Mouse (Mus musculus) liver, embryonic 13.5 days (tissue): ENCODE measurements around the gene Rhd. TPM values are rescaled to one million over a fixed set of nuclear protein-coding genes. Genes with fewer than 3 reads are reported as not detected.
A peak's percentile ranks its signal among the peaks of the same experiment; 100 is the strongest.

Source experiments
- ATAC-seq: fragments of 200-750 bp; cut with Nextera tagmentation; 2 replicates; pipeline ENCODE4 v1.8.0; 2017; ENCODE audit warnings: low read depth, mild to moderate bottlenecking, moderate number of reproducible peaks, moderate library complexity
- DNase-seq: peaks from one replicate; pipeline ENCODE4 v3.0.0; 2022
- H3K27ac ChIP-seq: fragments of 300-500 bp; sonication (generic); 2 replicates; pipeline ENCODE4 v1.5.1; 2015; ENCODE audit warnings: moderate library complexity, mild to moderate bottlenecking, inconsistent platforms
- H3K27me3 ChIP-seq: fragments of 300-500 bp; sonication (generic); 2 replicates; pipeline ENCODE4 v1.6.1; 2015; ENCODE audit warnings: mild to moderate bottlenecking, inconsistent platforms
- H3K36me3 ChIP-seq: fragments of 300-500 bp; sonication (generic); 2 replicates; pipeline ENCODE4 v1.6.1; 2015; ENCODE audit warnings: mild to moderate bottlenecking, inconsistent platforms
- H3K4me1 ChIP-seq: fragments of 300-500 bp; sonication (generic); replicated peaks from 2 replicates; pipeline ENCODE4 v1.6.1; 2015; ENCODE audit warnings: inconsistent platforms
- H3K4me2 ChIP-seq: fragments of 300-500 bp; sonication (generic); 2 replicates; pipeline ENCODE4 v1.6.1; 2015; ENCODE audit warnings: inconsistent platforms, mild to moderate bottlenecking, moderate library complexity
- H3K4me3 ChIP-seq: fragments of 300-500 bp; sonication (generic); replicated peaks from 2 replicates; pipeline ENCODE4 v1.5.1; 2015; ENCODE audit warnings: mild to moderate bottlenecking, inconsistent platforms
- H3K9ac ChIP-seq: fragments of 300-500 bp; sonication (generic); 2 replicates; pipeline ENCODE4 v1.6.1; 2015; ENCODE audit warnings: mild to moderate bottlenecking, inconsistent platforms
- H3K9me3 ChIP-seq: fragments of 300-500 bp; sonication (generic); replicated peaks from 2 replicates; pipeline ENCODE4 v1.6.1; 2016; ENCODE audit warnings: inconsistent platforms
- WGBS: fragments of 180-500 bp; shearing (Covaris S2); methylation state at CpG from one replicate; pipeline ENCODE4 v1.1.7; 2015; ENCODE audit not compliant: insufficient replicate concordance; 5-methylcytosine and 5-hydroxymethylcytosine counted together
- polyA plus RNA-seq: library from polyadenylated mRNA; unstranded; fragments of >200 nt; fragmentation: Nextera tagmentation; extraction: Ambion mirVana; gene quantifications from 2 replicates; pipeline ENCODE4 v1.2.1, GENCODE M21; 2015

Rhd gene
- polyA plus RNA-seq, 1 experiment from 2014 or later = 545 TPM

GRCm38 (mm10) chr4:134921703-134922102, 57.4 kb downstream of the Rhd start:
- ATAC-seq (no peak), DNase-seq (no peak)
- Histone ChIP-seq H3K36me3 (peaks cover 28% of the 10 kb centered on the region), H3K4me3 (no peak overlapping the region), H3K27me3 (no peaks in the 10 kb centered on the region), H3K9me3 (no peaks in the 10 kb centered on the region), H3K4me1 (peaks cover 66% of the 10 kb centered on the region), H3K27ac (0 out of 2 replicates have a peak overlapping the region, but pooled peaks have one; percentile 0), H3K4me2 (no peak overlapping the region), H3K9ac (no peak overlapping the region; the same call in 1 of the 2 replicates)
- 90% methylated on average over 4 of the region's 4 CpGs for WGBS

GRCm38 (mm10) chr4:134922111-134922924, 58.0 kb downstream of the Rhd start:
- WGBS = 52% methylated on average over 10 of the region's 10 CpGs
- DNase-seq = no peak

GRCm38 (mm10) chr4:134922925-134923244, 58.5 kb downstream of the Rhd start:
- Histone ChIP-seq H3K27ac (peak overlapping the region; percentile 90), H3K27me3 (no peaks in the 10 kb centered on the region), H3K9ac (peak overlapping the region; percentile 79), H3K4me2 (peak overlapping the region; percentile 76), H3K4me3 (peak overlapping the region; percentile 92), H3K36me3 (peaks cover 40% of the 10 kb centered on the region), H3K9me3 (no peaks in the 10 kb centered on the region), H3K4me1 (peaks cover 64% of the 10 kb centered on the region)
- ATAC-seq (peak; percentile 30; the same call in 1 of the 2 replicates), DNase-seq (peak; percentile 45)
- 0% methylated on average over 13 of the region's 13 CpGs for WGBS

More at GRCm38 (mm10) chr4:134922111-134922924, 58.0 kb downstream of the Rhd start:
- peak overlapping the region; percentile 76 for H3K4me2 ChIP-seq
- no peak for ATAC-seq
- H3K4me1 ChIP-seq = peaks cover 64% of the 10 kb centered on the region
- H3K27me3 ChIP-seq = no peaks in the 10 kb centered on the region
- H3K36me3 ChIP-seq = peaks cover 34% of the 10 kb centered on the region
- no peaks in the 10 kb centered on the region for H3K9me3 ChIP-seq
- H3K27ac ChIP-seq = peak overlapping the region; percentile 90
- H3K4me3 ChIP-seq = peak overlapping the region; percentile 92
- H3K9ac ChIP-seq = peak overlapping the region; percentile 79

GRCm38 (mm10) chr4:134923258-134924018, 59.1 kb downstream of the Rhd start, which contains the start of gene Rsrp1:
Gene Rsrp1, plus strand, starts transcription at chr4:134923592.
- Histone ChIP-seq H3K27me3 (no peaks in the 10 kb centered on the region), H3K4me1 (peaks cover 64% of the 10 kb centered on the region), H3K27ac (peak within 1 kb of the TSS; percentile 98), H3K9me3 (no peaks in the 10 kb centered on the region), H3K9ac (peak within 1 kb of the TSS; percentile 100), H3K4me3 (peak within 1 kb of the TSS; percentile 92), H3K36me3 (peaks cover 45% of the 10 kb centered on the region), H3K4me2 (peak within 1 kb of the TSS; percentile 77)
- DNase-seq (peak; percentile 96), ATAC-seq (peak; percentile 84)
- WGBS = under 1% methylated on average over 64 of the region's 64 CpGs

GRCm38 (mm10) chr4:134924019-134924741, 59.8 kb downstream of the Rhd start:
- Histone ChIP-seq H3K4me3 (peak overlapping the region; percentile 92), H3K4me1 (peaks cover 64% of the 10 kb centered on the region), H3K36me3 (peaks cover 53% of the 10 kb centered on the region), H3K9ac (peak overlapping the region; percentile 100), H3K27me3 (no peaks in the 10 kb centered on the region), H3K27ac (peak overlapping the region; percentile 98), H3K4me2 (peak overlapping the region; percentile 77), H3K9me3 (no peaks in the 10 kb centered on the region)
- ATAC-seq (peak; percentile 74), DNase-seq (peak; percentile 82)
- WGBS = under 1% methylated on average over 75 of the region's 75 CpGs

GRCm38 (mm10) chr4:134925206-134925605, 60.9 kb downstream of the Rhd start:
- H3K27ac ChIP-seq = peak overlapping the region; percentile 69
- ATAC-seq (no peak), DNase-seq (no peak)
- H3K9ac ChIP-seq = peak overlapping the region; percentile 100
- H3K4me3 ChIP-seq = peak overlapping the region; percentile 92
- peak overlapping the region; percentile 77 for H3K4me2 ChIP-seq
- no peaks in the 10 kb centered on the region for H3K27me3 ChIP-seq
- no peaks in the 10 kb centered on the region for H3K9me3 ChIP-seq
- peaks cover 58% of the 10 kb centered on the region for H3K36me3 ChIP-seq
- H3K4me1 ChIP-seq = peaks cover 64% of the 10 kb centered on the region
- WGBS = 60% methylated on average over 8 of the region's 8 CpGs

- Histone ChIP-seq H3K36me3 (peaks cover 69% of the 10 kb centered on the region), H3K27me3 (no peaks in the 10 kb centered on the region), H3K4me2 (0 out of 2 replicates have a peak overlapping the region, but pooled peaks have one; percentile 8), H3K9ac (no peak overlapping the region), H3K4me3 (no peak overlapping the region), H3K4me1 (peaks cover 69% of the 10 kb centered on the region), H3K27ac (peak overlapping the region; percentile 98; the same call in 1 of the 2 replicates), H3K9me3 (no peaks in the 10 kb centered on the region)
- ATAC-seq (no peak), DNase-seq (no peak)
- 70% methylated on average over 5 of the region's 5 CpGs for WGBS
These were observed 63.6 kb downstream of the Rhd start for GRCm38 (mm10) chr4:134927815-134928463.

GRCm38 (mm10) chr4:134928464-134928836, 64.1 kb downstream of the Rhd start:
- DNase-seq = no peak
- Histone ChIP-seq H3K4me2 (0 out of 2 replicates have a peak overlapping the region, but pooled peaks have one; percentile 8), H3K27ac (peak overlapping the region; percentile 98; the same call in 1 of the 2 replicates), H3K9ac (no peak overlapping the region), H3K36me3 (peaks cover 74% of the 10 kb centered on the region), H3K9me3 (no peaks in the 10 kb centered on the region), H3K4me1 (peaks cover 73% of the 10 kb centered on the region), H3K4me3 (no peak overlapping the region), H3K27me3 (no peaks in the 10 kb centered on the region)
- no peak for ATAC-seq
- 77% methylated on average over 1 of the region's 1 CpGs for WGBS

GRCm38 (mm10) chr4:134929536-134929935, 65.2 kb downstream of the Rhd start:
- Histone ChIP-seq H3K36me3 (peaks cover 77% of the 10 kb centered on the region), H3K27me3 (no peaks in the 10 kb centered on the region), H3K4me3 (peak overlapping the region; percentile 98), H3K27ac (peak overlapping the region; percentile 98), H3K9ac (peak overlapping the region; percentile 71), H3K4me2 (peak overlapping the region; percentile 77), H3K9me3 (no peaks in the 10 kb centered on the region), H3K4me1 (peaks cover 73% of the 10 kb centered on the region)
- ATAC-seq (no peak), DNase-seq (no peak)
- WGBS = 43% methylated on average over 4 of the region's 4 CpGs

- no peaks in the 10 kb centered on the region for H3K27me3 ChIP-seq
- peaks cover 72% of the 10 kb centered on the region for H3K4me1 ChIP-seq
- peak overlapping the region; percentile 77 for H3K4me2 ChIP-seq
- WGBS = 23% methylated on average over 9 of the region's 9 CpGs
- H3K4me3 ChIP-seq = peak overlapping the region; percentile 98
- H3K9me3 ChIP-seq = no peaks in the 10 kb centered on the region
- peak overlapping the region; percentile 71 for H3K9ac ChIP-seq
- peak overlapping the region; percentile 98 for H3K27ac ChIP-seq
- ATAC-seq = no peak
- H3K36me3 ChIP-seq = peaks cover 79% of the 10 kb centered on the region
- no peak for DNase-seq
These were observed 65.9 kb downstream of the Rhd start for GRCm38 (mm10) chr4:134930190-134930589.
